ENCODE assay signal across 13 mouse cellular contexts in the genomic region with DNA sequence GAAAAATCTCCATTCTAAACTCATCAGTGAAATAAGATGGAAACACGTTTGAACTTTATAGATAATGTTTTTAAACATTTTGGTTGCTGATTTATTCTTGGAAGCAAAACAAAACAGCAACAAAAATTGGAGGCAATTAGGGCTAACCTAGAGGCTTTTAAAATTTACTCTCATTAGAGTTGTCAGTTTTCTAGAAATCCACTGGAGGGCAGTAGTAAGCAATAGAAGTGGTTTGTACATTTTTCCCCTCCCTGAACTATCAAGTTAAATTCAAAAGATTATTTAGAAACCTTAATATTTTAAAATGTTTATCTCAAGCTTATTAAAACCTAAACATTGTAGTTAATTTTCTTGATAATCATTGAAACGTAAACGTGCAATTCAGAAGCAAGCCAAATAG. TPM values are rescaled to one million over a fixed set of nuclear protein-coding genes. Genes with fewer than 3 reads are reported as not detected.
DNase-seq lines count a peak whose midpoint lies in the region; ATAC-seq and TF ChIP-seq lines count a peak whose summit lies in the region.
"Had no signal": no experiment of that assay in that cellular context is flagged by ENCODE, and none has a peak within 500 bp of the region (broad histone marks: within the 10 kb centered on the region; RNA-seq: fewer than 3 reads in every experiment).

No protein-coding gene starts in this region.

- 63% methylated on average over 3 of the region's 3 CpGs for WGBS in heart, postnatal 0 days
- WGBS in midbrain, embryonic 11.5 days: 61% methylated on average over 3 of the region's 3 CpGs
- 63% methylated on average over 3 of the region's 3 CpGs for whole genome bisulfite sequencing in midbrain, embryonic 16.5 days

- TF ChIP-seq CTCF in heart, postnatal 0 days (IDR thresholded peaks at IDR 0.05; ENCODE audit: low read depth): peak; percentile 35; the same call in 1 of the 2 replicates
- peak in 2 of 3 experiments; percentile 11 to 54; a peak in 3 of 6 replicates for TF ChIP-seq CTCF in MEL (IDR thresholded peaks at IDR 0.05 in 2 of 3, conservative IDR thresholded peaks at IDR 0.05 in 1 of 3; ENCODE audit: control insufficient read depth in 1 of 3, insufficient read depth in 1 of 3, low read depth in 2 of 3, low read length in 3 of 3, poor library complexity in 1 of 3, severe bottlenecking in 1 of 3)

- H3K9ac ChIP-seq in heart, postnatal 0 days (replicated peaks; ENCODE audit: low read depth, low read length): no peak overlapping the region
- H3K9ac ChIP-seq in midbrain, embryonic 11.5 days (ENCODE audit: low read length): no peak overlapping the region
- no peak overlapping the region for H3K9ac ChIP-seq in midbrain, embryonic 16.5 days (ENCODE audit: low read depth, low read length)
- no peak overlapping the region for H3K9ac ChIP-seq in MEL (ENCODE audit: control insufficient read depth, low read depth, low read length, poor library complexity, severe bottlenecking)
- H3K9ac ChIP-seq: liver, embryonic 14.5 days had no signal

- DNase-seq in heart, postnatal 0 days (ENCODE audit: low spot score): no peak
- DNase-seq in heart, adult 11 months: no peak
- peak; percentile 77 for DNase-seq in midbrain, embryonic 11.5 days (ENCODE audit: low spot score, missing footprints)
- DNase-seq in MEL (ENCODE audit: low read depth, low spot score): peak; percentile 34
- no peak for DNase-seq in cerebellum, adult 9-11 months
- DNase-seq: cerebellum, adult 9-10 months; heart, postnatal 4 days; kidney, adult 18-20 months had no signal

- TF ChIP-seq RAD21 in MEL (IDR thresholded peaks at IDR 0.05; ENCODE audit: low read depth, low read length): peak; percentile 49

- H3K36me3 ChIP-seq in heart, postnatal 0 days (replicated peaks; ENCODE audit: control insufficient read depth, insufficient read depth, low read length): peaks cover 28% of the 10 kb centered on the region
- no peaks in the 10 kb centered on the region; the same call in 1 of the 2 replicates for H3K36me3 ChIP-seq in midbrain, embryonic 11.5 days (ENCODE audit: control insufficient read depth, insufficient read depth, low read length)
- 0 out of 2 replicates have a peak, but pooled peaks cover 3% of the 10 kb centered on the region for H3K36me3 ChIP-seq in midbrain, embryonic 16.5 days (ENCODE audit: control insufficient read depth, insufficient read depth, low read length)
- H3K36me3 ChIP-seq in MEL (ENCODE audit: control insufficient read depth in 1 of 2, insufficient read depth in 2 of 2, low read length in 2 of 2): peaks cover 0 to 4% of the 10 kb centered on the region in 2 experiments; a peak in 3 of 4 replicates

- ATAC-seq in heart, postnatal 0 days (ENCODE audit: insufficient read depth, low read depth): no peak
- ATAC-seq in midbrain, embryonic 11.5 days (ENCODE audit: low FRiP score): no peak
- no peak for ATAC-seq in midbrain, embryonic 16.5 days
- 0 out of 2 replicates have a peak, but pooled peaks have one; percentile 26 for ATAC-seq in neutrophil, adult 5-6 weeks (ENCODE audit: extremely low read depth, insufficient number of reproducible peaks, low FRiP score, poor library complexity, severe bottlenecking)

- no peak overlapping the region for H3K4me3 ChIP-seq in heart, postnatal 0 days (ENCODE audit: low read depth, low read length)
- H3K4me3 ChIP-seq in midbrain, embryonic 11.5 days (ENCODE audit: low read depth, low read length): no peak overlapping the region
- H3K4me3 ChIP-seq in midbrain, embryonic 16.5 days (ENCODE audit: low read depth, low read length): no peak overlapping the region
- H3K4me3 ChIP-seq in MEL (ENCODE audit: control insufficient read depth in 1 of 2, insufficient read depth in 1 of 2, low read depth in 2 of 2, low read length in 2 of 2): no peak overlapping the region
- H3K4me3 ChIP-seq: myocyte had no signal

- no peak for TF ChIP-seq POLR2A in MEL (IDR thresholded peaks at IDR 0.05; ENCODE audit: control insufficient read depth in 1 of 2, insufficient read depth in 1 of 2, low read depth in 1 of 2, low read length in 2 of 2, poor library complexity in 1 of 2)

- no peaks in the 10 kb centered on the region for H3K4me1 ChIP-seq in heart, postnatal 0 days (ENCODE audit: control insufficient read depth, insufficient read depth)
- no peaks in the 10 kb centered on the region for H3K4me1 ChIP-seq in midbrain, embryonic 11.5 days (ENCODE audit: control insufficient read depth, insufficient read depth, low read length)
- no peaks in the 10 kb centered on the region for H3K4me1 ChIP-seq in midbrain, embryonic 16.5 days (ENCODE audit: control insufficient read depth, insufficient read depth, low read length)
- H3K4me1 ChIP-seq in MEL (ENCODE audit: control insufficient read depth in 1 of 2, insufficient read depth in 2 of 2, low read length in 2 of 2): no peaks in the 10 kb centered on the region

- no peaks in the 10 kb centered on the region for H3K79me2 ChIP-seq in MEL (ENCODE audit: control insufficient read depth, insufficient read depth, low read length, poor library complexity)

- H3K4me2 ChIP-seq in heart, postnatal 0 days (ENCODE audit: low read depth, low read length): no peak overlapping the region
- no peak overlapping the region for H3K4me2 ChIP-seq in midbrain, embryonic 11.5 days
- H3K4me2 ChIP-seq in midbrain, embryonic 16.5 days (ENCODE audit: low read length): no peak overlapping the region

- H3K27ac ChIP-seq in heart, postnatal 0 days (ENCODE audit: low read depth): no peak overlapping the region
- no peak overlapping the region for H3K27ac ChIP-seq in midbrain, embryonic 11.5 days (ENCODE audit: low read depth, low read length)
- no peak overlapping the region for H3K27ac ChIP-seq in midbrain, embryonic 16.5 days (ENCODE audit: low read length)
- H3K27ac ChIP-seq in MEL (ENCODE audit: control insufficient read depth, low read depth, low read length): no peak overlapping the region
- H3K27ac ChIP-seq: liver, embryonic 14.5 days; macrophage had no signal

- TF ChIP-seq EP300 in heart, postnatal 0 days (IDR thresholded peaks at IDR 0.05; ENCODE audit: low read depth): no peak
- TF ChIP-seq EP300 in MEL (IDR thresholded peaks at IDR 0.05; ENCODE audit: low read depth in 1 of 2, low read length in 2 of 2): no peak

- H3K27me3 ChIP-seq in heart, postnatal 0 days (ENCODE audit: control insufficient read depth, insufficient read depth, low read length): no peaks in the 10 kb centered on the region
- H3K27me3 ChIP-seq in midbrain, embryonic 11.5 days (ENCODE audit: control insufficient read depth, insufficient read depth, low read length): no peaks in the 10 kb centered on the region
- H3K27me3 ChIP-seq in midbrain, embryonic 16.5 days (ENCODE audit: control insufficient read depth, insufficient read depth, low read depth, low read length): no peaks in the 10 kb centered on the region
- no peaks in the 10 kb centered on the region for H3K27me3 ChIP-seq in MEL (ENCODE audit: control insufficient read depth in 1 of 2, insufficient read depth in 2 of 2, low read length in 2 of 2)

- peaks cover 3% of the 10 kb centered on the region; the same call in 1 of the 2 replicates for H3K9me3 ChIP-seq in heart, postnatal 0 days (replicated peaks; ENCODE audit: control insufficient read depth, low read length)
- peaks cover 3% of the 10 kb centered on the region; the same call in 1 of the 2 replicates for H3K9me3 ChIP-seq in midbrain, embryonic 11.5 days (ENCODE audit: control insufficient read depth, low read length)
- H3K9me3 ChIP-seq in midbrain, embryonic 16.5 days (replicated peaks; ENCODE audit: control insufficient read depth, low read length, poor library complexity, severe bottlenecking): no peaks in the 10 kb centered on the region
- H3K9me3 ChIP-seq in MEL (replicated peaks; ENCODE audit: insufficient read depth, low read length): no peaks in the 10 kb centered on the region

TF ChIP-seq in MEL, 35 proteins besides CTCF, POLR2A, EP300 and RAD21:
- TF ChIP-seq GATA1 (IDR thresholded peaks at IDR 0.05; ENCODE audit: low read depth, low read length) (no peak), NRF1 (IDR thresholded peaks at IDR 0.05; ENCODE audit: insufficient read depth, low read depth, low read length, poor library complexity, severe bottlenecking) (no peak), JUND (IDR thresholded peaks at IDR 0.05; ENCODE audit: low read depth, low read length) (no peak), SMC3 (IDR thresholded peaks at IDR 0.05; ENCODE audit: low read depth, low read length) (peak; percentile 34)
TF ChIP-seq in MEL: peak in this region for 1.

RNA-seq across cellular contexts. Expression of gene Lmbrd1, which starts 41.2 kb away (rescaled TPM):
- total RNA-seq in heart, postnatal 0 days (2014; rRNA removed; ENCODE audit: low replicate concordance): 11.2 and 35.1 TPM in 2 replicates
- polyA plus RNA-seq in heart, postnatal 0 days (2015; fragmentation: Nextera tagmentation; extraction: Ambion mirVana): 28.9 and 35.5 TPM in 2 replicates
- 29.0 and 30.6 TPM in 2 replicates for polyA plus RNA-seq in midbrain, embryonic 11.5 days (2014; fragmentation: Nextera tagmentation; extraction: Ambion mirVana)
- 53.1 and 57.2 TPM in 2 replicates for polyA plus RNA-seq in midbrain, embryonic 16.5 days (2015; fragmentation: Nextera tagmentation; extraction: Ambion mirVana)
- total RNA-seq in MEL (2012; rRNA removed): 17.3 and 17.6 TPM in 2 replicates
- polyA plus RNA-seq in MEL (2012; ENCODE audit: insufficient read depth in 1 of 2, insufficient read length in 2 of 2, low read depth in 1 of 2, low replicate concordance in 2 of 2, missing spikeins in 1 of 2): 10 to 100 TPM in 1 of 2 experiments, not detected in 1; 24.0 TPM
- 80.7 and 92.9 TPM in 2 replicates for total RNA-seq in neutrophil, adult 5-6 weeks (2017)

Comparison
In these comparisons a context has a peak if more than half of its experiments do, and no peak if none do; other contexts are left out.
1. DNase-seq: peak in midbrain, embryonic 11.5 days (single experiment) and MEL (single experiment); none in heart, postnatal 0 days (single experiment), heart, adult 11 months (single experiment) and cerebellum, adult 9-11 months (single experiment).